Mouse (Mus musculus): ENCODE results near the gene Hfm1.

Gene Hfm1

GRCm38 (mm10) chr5:106925488-106926368, at the start of gene Hfm1:
TSS of gene Hfm1 (minus strand) at chr5:106926321.
- in situ Hi-C loops (cut with MboI, MseI) = no loop called here

DNA sequence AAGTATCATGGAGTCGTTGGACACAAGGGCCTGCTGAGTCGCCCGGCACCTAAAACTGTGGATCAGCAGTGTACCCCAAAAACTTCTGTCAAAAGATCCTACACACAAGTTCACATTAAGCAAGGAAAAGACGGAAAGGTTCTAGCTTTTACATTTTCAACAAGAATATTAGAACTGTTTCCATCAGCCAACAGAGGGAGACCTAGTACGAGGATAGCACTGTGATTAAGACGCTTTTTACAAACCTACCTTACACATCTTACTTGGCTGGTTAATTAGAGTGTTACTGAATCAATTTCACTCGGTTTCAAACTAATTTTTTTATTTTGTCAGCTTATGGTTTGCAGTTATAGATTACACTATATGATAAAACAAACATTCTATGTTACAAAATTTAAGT, 47.8 kb upstream of the Hfm1 start:
- in situ Hi-C loops (cut with MboI, MseI) = loop anchor here (5.0 kb wide), 1 partner anchor 348 kb away; no protein-coding TSS in a partner anchor

DNA sequence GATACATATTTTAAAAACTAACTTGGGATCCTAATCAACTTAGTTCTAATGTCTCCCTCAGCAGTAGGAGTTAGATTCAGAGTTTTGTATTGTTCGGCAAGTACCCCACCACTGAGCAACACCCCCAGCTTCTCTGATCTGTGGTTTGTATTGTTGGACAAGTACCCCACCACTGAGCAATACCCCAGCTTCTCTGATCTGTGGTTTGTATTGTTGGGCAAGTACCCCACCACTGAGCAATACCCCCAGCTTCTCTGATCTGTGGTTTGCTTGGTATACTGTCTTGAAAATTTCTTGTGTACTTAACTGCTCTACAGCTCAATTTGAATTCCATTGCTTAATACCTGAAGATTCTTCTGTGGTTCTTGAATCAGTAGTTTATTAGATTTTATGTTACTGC, 41.5 kb upstream of the Hfm1 start:
- in situ Hi-C loops (cut with MboI, MseI) = no loop called here

DNA sequence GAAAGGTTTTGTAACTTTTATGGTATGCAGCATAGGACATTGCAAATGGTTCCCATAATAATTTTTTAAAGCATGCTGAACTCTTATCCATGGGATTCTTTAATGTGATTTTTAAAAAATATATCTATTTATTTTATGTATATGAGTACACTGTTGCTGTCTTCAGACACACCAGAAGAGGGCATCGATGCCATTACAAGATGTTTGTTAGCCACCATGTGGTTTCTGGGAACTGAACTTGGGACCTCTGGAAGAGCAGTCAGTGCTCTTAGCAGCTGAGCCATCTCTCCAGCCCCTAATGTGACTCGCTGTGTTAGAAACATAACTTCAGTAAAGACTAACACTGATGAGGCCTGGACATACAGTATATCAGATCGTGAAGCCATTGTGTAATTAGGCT, 40.3 kb upstream of the Hfm1 start:
- in situ Hi-C loops (cut with MboI, MseI) = no loop called here

GRCm38 (mm10) chr5:106964513-106965014, 38.4 kb upstream of the Hfm1 start:
- in situ Hi-C loops (cut with MboI, MseI) = no loop called here

- in situ Hi-C loops (cut with MboI, MseI) = no loop called here
Measured at GRCm38 (mm10) chr5:106963584-106964512, 37.7 kb upstream of the Hfm1 start, which contains the start of gene Cdc7. TSS of gene Cdc7 (plus strand) at chr5:106964322.

DNA sequence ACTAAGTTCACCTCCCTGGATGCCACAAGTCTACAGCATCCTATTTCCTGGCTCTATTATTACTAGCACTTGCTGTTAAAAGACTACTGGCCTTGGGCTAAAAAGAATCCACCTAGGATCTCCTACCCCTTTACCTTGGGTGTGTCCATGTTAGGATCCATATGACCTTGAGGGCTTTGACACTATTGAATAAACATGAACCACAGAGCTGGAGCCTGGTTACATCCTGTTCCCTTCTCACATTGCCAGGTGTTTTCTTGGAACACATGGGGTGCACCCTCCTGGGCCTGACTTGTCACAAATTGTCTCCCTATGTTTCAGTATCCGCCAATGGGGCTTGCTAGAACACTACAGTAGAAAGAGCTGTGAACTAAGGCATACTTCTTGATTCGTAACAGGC, 34.3 kb upstream of the Hfm1 start:
- in situ Hi-C loops (cut with MboI, MseI) = no loop called here

- in situ Hi-C loops (cut with MboI, MseI) = no loop called here
Measured at GRCm38 (mm10) chr5:106959031-106959430, 32.9 kb upstream of the Hfm1 start.

GRCm38 (mm10) chr5:106956467-106956866, 30.3 kb upstream of the Hfm1 start:
- in situ Hi-C loops (cut with MboI, MseI) = no loop called here

GRCm38 (mm10) chr5:106948683-106949082, 22.6 kb upstream of the Hfm1 start:
- in situ Hi-C loops (cut with MboI, MseI) = no loop called here

GRCm38 (mm10) chr5:106946342-106946741, 20.2 kb upstream of the Hfm1 start:
- in situ Hi-C loops (cut with MboI, MseI) = no loop called here

- in situ Hi-C loops (cut with MboI, MseI) = no loop called here
Measured at GRCm38 (mm10) chr5:106927996-106928395, 1.9 kb upstream of the Hfm1 start.

DNA sequence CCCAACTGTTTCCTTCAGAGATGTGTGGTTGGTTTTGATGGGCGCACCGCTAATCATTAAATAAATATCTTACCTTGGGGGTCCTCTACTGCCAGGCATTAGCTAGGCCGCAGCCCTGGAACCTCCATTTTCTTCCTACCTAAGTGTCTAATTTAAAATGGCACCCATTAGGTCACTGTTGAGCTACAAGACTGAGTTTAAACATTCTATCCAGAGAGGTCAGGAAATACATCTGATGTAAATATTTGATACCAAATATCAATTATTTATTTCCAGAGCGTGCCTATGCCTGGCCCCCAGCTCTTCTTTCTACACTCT, 207 bp upstream of the Hfm1 start:
- in situ Hi-C loops (cut with MboI, MseI) = no loop called here

DNA sequence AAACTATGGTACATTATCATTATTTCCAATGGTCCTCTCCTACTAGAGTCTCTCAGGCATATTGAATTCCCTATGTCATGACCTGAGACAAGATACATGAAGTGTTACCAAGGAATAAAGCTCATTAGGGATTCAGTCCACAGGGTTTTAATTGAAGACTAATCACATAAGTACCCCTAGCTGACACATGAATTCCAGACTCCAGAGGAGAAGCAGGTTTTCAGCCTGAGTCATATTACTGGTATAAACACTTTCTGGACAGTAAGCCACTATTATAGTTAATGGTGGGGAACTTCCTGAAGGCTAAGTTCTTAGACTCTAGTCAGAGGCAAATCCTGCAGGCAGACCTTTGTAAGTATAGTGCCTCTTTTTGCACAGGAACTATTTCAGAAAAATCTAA, 6.8 kb downstream of the Hfm1 start:
- in situ Hi-C loops (cut with MboI, MseI) = no loop called here

GRCm38 (mm10) chr5:106896879-106897278, 29.2 kb downstream of the Hfm1 start:
- in situ Hi-C loops (cut with MboI, MseI) = no loop called here

DNA sequence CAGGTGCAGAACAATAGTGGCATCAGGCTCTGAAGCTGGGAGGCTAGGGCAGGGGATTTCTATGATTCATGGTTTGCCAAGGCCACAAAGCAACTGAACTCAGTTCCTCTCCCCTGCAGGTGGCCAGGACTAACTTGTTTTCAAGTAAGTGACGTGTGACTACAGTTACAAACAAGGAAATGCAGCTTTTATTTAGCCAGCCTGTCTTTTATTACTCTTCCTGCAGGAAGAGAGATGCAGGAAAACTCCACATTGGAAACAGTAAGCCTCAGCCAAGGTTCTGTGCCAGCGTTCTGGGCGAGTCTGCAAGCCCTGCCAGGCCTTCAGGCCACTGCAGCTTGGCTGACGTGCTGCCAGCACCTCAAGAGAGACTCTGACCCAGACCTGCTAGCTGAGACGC, 34.3 kb downstream of the Hfm1 start:
- in situ Hi-C loops (cut with MboI, MseI) = no loop called here

GRCm38 (mm10) chr5:106887303-106888071, 38.6 kb downstream of the Hfm1 start:
- in situ Hi-C loops (cut with MboI, MseI) = no loop called here

DNA sequence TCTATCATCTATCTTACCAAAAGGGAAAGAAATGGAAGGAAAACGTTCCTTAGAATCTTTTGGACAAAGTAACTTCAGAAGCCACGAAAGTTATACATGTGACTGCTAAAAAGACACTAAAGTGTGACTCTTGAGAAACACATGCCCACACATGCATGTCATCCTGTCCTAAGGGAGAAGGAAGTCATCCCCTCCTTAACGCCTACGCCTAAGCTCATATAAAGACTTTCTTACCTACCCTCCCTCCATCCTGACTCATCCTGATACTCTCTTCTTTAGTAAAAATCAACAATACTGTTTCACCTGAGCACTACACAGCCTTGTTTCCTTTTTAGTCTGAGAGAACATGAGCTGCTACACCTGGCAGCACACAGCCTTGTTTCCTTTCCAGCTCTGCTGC, 40.6 kb downstream of the Hfm1 start:
- in situ Hi-C loops (cut with MboI, MseI) = no loop called here

- in situ Hi-C loops (cut with MboI, MseI) = no loop called here
Measured at GRCm38 (mm10) chr5:106876438-106876837, 49.7 kb downstream of the Hfm1 start.

GRCm38 (mm10) chr5:106860415-106860814, 65.7 kb downstream of the Hfm1 start:
- in situ Hi-C loops (cut with MboI, MseI) = loop anchor here (5.0 to 10.0 kb wide), 2 partner anchors 282 to 454 kb away; no protein-coding TSS in a partner anchor

GRCm38 (mm10) chr5:106853284-106853683, 72.8 kb downstream of the Hfm1 start:
- in situ Hi-C loops (cut with MboI, MseI) = no loop called here
